Mouse (Mus musculus) embryonic facial prominence, embryonic 12.5 days (tissue): Measurements from ENCODE around the gene Grifin. TPM values are rescaled to one million over a fixed set of nuclear protein-coding genes. Genes with fewer than 3 reads are reported as not detected.
A peak's percentile ranks its signal among the peaks of the same experiment; 100 is the strongest.

Experiments
- ATAC-seq: fragments of 200-750 bp; cut with Nextera tagmentation; 2 replicates; pipeline ENCODE4 v1.8.0; 2017; ENCODE audit not compliant: insufficient number of reproducible peaks, insufficient read depth, low FRiP score, low TSS enrichment
- H3K27ac ChIP-seq: fragments of 300-500 bp; sonication (generic); 2 replicates; pipeline ENCODE4 v1.5.1; 2016; ENCODE audit warnings: mild to moderate bottlenecking
- H3K27me3 ChIP-seq: fragments of 300-500 bp; sonication (generic); 2 replicates; pipeline ENCODE4 v1.6.1; 2016; ENCODE audit warnings: mild to moderate bottlenecking, moderate library complexity
- H3K36me3 ChIP-seq: fragments of 300-500 bp; sonication (generic); 2 replicates; pipeline ENCODE4 v1.6.1; 2016; ENCODE audit warnings: mild to moderate bottlenecking
- H3K4me1 ChIP-seq: fragments of 300-500 bp; sonication (generic); 2 replicates; pipeline ENCODE4 v1.6.1; 2016
- H3K4me2 ChIP-seq: fragments of 300-500 bp; sonication (generic); replicated peaks from 2 replicates; pipeline ENCODE4 v1.6.1; 2016; ENCODE audit warnings: mild to moderate bottlenecking, moderate library complexity
- H3K4me3 ChIP-seq: fragments of 300-500 bp; sonication (generic); 2 replicates; pipeline ENCODE4 v1.5.1; 2016; ENCODE audit warnings: mild to moderate bottlenecking
- H3K9ac ChIP-seq: fragments of 300-500 bp; sonication (generic); 2 replicates; pipeline ENCODE4 v1.6.1; 2016; ENCODE audit warnings: mild to moderate bottlenecking, moderate library complexity
- H3K9me3 ChIP-seq: fragments of 300-500 bp; sonication (generic); 2 replicates; pipeline ENCODE4 v1.6.1; 2016; ENCODE audit warnings: mild to moderate bottlenecking, moderate library complexity
- WGBS: fragments of 180-500 bp; shearing (Covaris S2); methylation state at CpG from one replicate; pipeline ENCODE4 v1.1.7; 2016; 5-methylcytosine and 5-hydroxymethylcytosine counted together
- polyA plus RNA-seq: library from polyadenylated mRNA; unstranded; fragments of >200 nt; fragmentation: Nextera tagmentation; extraction: Ambion mirVana; gene quantifications from 2 replicates; pipeline ENCODE4 v1.2.1, GENCODE M21; 2016

Grifin gene
- polyA plus RNA-seq, 1 experiment from 2014 or later, result 1.1 TPM

DNA sequence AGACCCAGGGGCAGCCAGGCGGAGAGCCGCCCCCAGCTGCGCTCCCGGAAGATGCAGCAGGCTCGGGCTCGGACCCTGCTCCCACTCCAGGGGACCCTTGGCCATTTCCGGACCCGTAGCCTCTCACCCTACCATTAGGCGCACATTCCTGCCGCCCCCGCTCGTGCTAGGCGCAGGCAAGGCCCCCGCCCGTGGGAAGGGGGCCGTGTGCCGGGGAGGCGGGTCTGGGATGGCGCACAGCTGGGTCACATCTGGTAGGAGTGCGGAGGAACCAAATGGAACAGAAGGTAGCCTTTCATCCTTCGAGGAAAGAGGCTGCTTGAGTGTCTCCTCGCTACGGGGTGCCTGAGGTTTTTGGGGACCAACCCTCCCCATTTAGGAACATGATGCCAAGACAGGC lies 41.5 kb upstream of the Grifin start:
- Histone ChIP-seq H3K9me3 (no peaks in the 10 kb centered on the region), H3K36me3 (no peaks in the 10 kb centered on the region), H3K9ac (0 out of 2 replicates have a peak overlapping the region, but pooled peaks have one; percentile 12), H3K4me1 (peaks cover 56% of the 10 kb centered on the region), H3K27ac (no peak overlapping the region), H3K27me3 (peaks cover 68% of the 10 kb centered on the region), H3K4me2 (peak overlapping the region; percentile 76), H3K4me3 (peak overlapping the region; percentile 53)
- WGBS, result under 1% methylated on average over 23 of the region's 23 CpGs
- ATAC-seq, result no peak

GRCm38 (mm10) chr5:140605228-140605627 lies 40.4 kb upstream of the Grifin start:
- H3K27me3 ChIP-seq, result peaks cover 56% of the 10 kb centered on the region
- ATAC-seq, result no peak
- H3K36me3 ChIP-seq, result no peaks in the 10 kb centered on the region
- H3K4me3 ChIP-seq, result no peak overlapping the region
- no peak overlapping the region for H3K27ac ChIP-seq
- WGBS, result 24% methylated on average over 3 of the region's 3 CpGs
- H3K9ac ChIP-seq, result no peak overlapping the region
- no peak overlapping the region for H3K4me2 ChIP-seq
- H3K9me3 ChIP-seq, result no peaks in the 10 kb centered on the region
- peaks cover 44% of the 10 kb centered on the region for H3K4me1 ChIP-seq

- WGBS, result 73% methylated on average over 8 of the region's 8 CpGs
- no peak overlapping the region for H3K9ac ChIP-seq
- peaks cover 48% of the 10 kb centered on the region for H3K27me3 ChIP-seq
- no peak overlapping the region for H3K4me3 ChIP-seq
- no peak for ATAC-seq
- peaks cover 36% of the 10 kb centered on the region for H3K4me1 ChIP-seq
- no peaks in the 10 kb centered on the region for H3K9me3 ChIP-seq
- H3K36me3 ChIP-seq, result no peaks in the 10 kb centered on the region
- H3K27ac ChIP-seq, result no peak overlapping the region
- H3K4me2 ChIP-seq, result no peak overlapping the region
Observed at GRCm38 (mm10) chr5:140604386-140604785, 39.5 kb upstream of the Grifin start.

GRCm38 (mm10) chr5:140602540-140602939 lies 37.7 kb upstream of the Grifin start:
- H3K4me3 ChIP-seq, result no peak overlapping the region
- H3K27ac ChIP-seq, result no peak overlapping the region
- H3K27me3 ChIP-seq, result peaks cover 31% of the 10 kb centered on the region
- H3K4me2 ChIP-seq, result no peak overlapping the region
- no peaks in the 10 kb centered on the region for H3K36me3 ChIP-seq
- WGBS, result 72% methylated on average over 2 of the region's 2 CpGs
- H3K4me1 ChIP-seq, result peaks cover 21% of the 10 kb centered on the region
- ATAC-seq, result no peak
- H3K9me3 ChIP-seq, result no peaks in the 10 kb centered on the region
- H3K9ac ChIP-seq, result no peak overlapping the region

DNA sequence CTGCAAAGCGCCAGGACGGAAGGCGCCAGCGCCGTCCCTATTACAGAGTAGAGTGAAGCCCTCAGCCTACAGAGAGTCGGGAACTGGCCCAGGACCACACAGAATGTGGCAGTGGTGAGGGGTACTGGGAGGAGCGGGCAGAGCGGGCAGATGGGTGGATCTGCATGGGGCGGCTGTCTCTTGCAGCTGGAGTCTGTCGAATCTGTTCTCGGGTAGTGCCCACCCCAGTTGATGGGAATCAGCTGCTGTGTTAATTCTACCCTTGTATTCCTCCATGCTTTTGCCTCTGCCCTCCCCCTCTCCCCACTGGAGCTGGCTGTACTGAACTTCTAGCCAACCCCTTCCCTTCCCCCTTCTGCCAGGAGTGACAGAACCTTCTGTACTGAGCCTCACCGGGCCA lies 36.8 kb upstream of the Grifin start:
- Histone ChIP-seq H3K36me3 (no peaks in the 10 kb centered on the region), H3K9ac (no peak overlapping the region), H3K27ac (no peak overlapping the region), H3K27me3 (peaks cover 22% of the 10 kb centered on the region), H3K9me3 (no peaks in the 10 kb centered on the region), H3K4me2 (no peak overlapping the region), H3K4me3 (no peak overlapping the region), H3K4me1 (peaks cover 18% of the 10 kb centered on the region)
- 78% methylated on average over 12 of the region's 12 CpGs for WGBS
- no peak for ATAC-seq

- Histone ChIP-seq H3K9ac (no peak overlapping the region), H3K4me3 (no peak overlapping the region), H3K36me3 (no peaks in the 10 kb centered on the region), H3K9me3 (no peaks in the 10 kb centered on the region), H3K27me3 (peaks cover 5% of the 10 kb centered on the region), H3K4me2 (no peak overlapping the region), H3K4me1 (peaks cover 12% of the 10 kb centered on the region), H3K27ac (no peak overlapping the region)
- WGBS, result 61% methylated on average over 5 of the region's 5 CpGs
- no peak for ATAC-seq
Observed at GRCm38 (mm10) chr5:140599939-140600338, 35.1 kb upstream of the Grifin start.

- WGBS, result 86% methylated on average over 4 of the region's 4 CpGs
- ATAC-seq, result no peak
- no peaks in the 10 kb centered on the region for H3K9me3 ChIP-seq
Observed at GRCm38 (mm10) chr5:140597787-140598186, 32.9 kb upstream of the Grifin start.

DNA sequence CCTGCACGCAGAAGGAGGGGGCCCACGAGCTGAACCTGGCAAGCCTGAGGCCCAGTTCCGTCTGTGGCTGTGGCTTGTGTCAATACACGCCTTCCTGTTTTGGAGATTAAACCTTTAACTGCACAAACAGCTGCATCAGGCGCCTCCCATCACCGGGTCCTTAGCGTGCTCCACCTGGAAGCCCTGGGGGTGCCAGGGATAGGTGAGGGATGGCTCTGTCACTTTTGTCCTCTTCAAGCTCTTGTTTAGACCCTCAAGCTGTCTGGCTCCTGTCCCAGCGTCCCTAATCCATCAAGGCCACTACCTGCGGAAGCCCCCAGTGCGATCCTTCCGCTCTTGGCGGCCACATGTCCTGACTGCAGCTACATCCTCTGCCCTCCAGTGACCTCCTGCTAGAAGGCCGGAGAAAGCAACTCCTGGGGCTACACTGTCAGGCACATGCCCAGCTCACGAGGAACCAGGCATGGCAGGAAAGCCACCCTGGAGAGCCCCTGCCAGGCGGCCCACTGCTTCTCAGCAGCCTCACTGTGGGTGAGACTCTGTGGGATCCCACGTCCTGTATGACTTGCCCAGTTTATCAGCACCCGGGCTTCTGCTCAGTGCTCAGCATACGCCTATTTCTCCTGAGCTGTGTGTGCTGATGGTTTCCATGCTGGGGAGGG lies 32.2 kb upstream of the Grifin start:
- Histone ChIP-seq H3K36me3 (no peaks in the 10 kb centered on the region), H3K9me3 (no peaks in the 10 kb centered on the region), H3K4me2 (no peak overlapping the region), H3K4me1 (peaks cover 12% of the 10 kb centered on the region), H3K4me3 (no peak overlapping the region), H3K9ac (0 out of 2 replicates have a peak overlapping the region, but pooled peaks have one; percentile 16), H3K27ac (peak overlapping the region; percentile 60; the same call in 1 of the 2 replicates), H3K27me3 (no peaks in the 10 kb centered on the region)
- WGBS, result 60% methylated on average over 18 of the region's 18 CpGs
- ATAC-seq, result no peak; the same call in 1 of the 2 replicates

More at GRCm38 (mm10) chr5:140597787-140598186, 32.9 kb upstream of the Grifin start:
- Histone ChIP-seq H3K27ac (no peak overlapping the region), H3K9ac (no peak overlapping the region), H3K4me2 (no peak overlapping the region), H3K27me3 (no peaks in the 10 kb centered on the region), H3K36me3 (no peaks in the 10 kb centered on the region), H3K4me3 (no peak overlapping the region), H3K4me1 (peaks cover 12% of the 10 kb centered on the region)

DNA sequence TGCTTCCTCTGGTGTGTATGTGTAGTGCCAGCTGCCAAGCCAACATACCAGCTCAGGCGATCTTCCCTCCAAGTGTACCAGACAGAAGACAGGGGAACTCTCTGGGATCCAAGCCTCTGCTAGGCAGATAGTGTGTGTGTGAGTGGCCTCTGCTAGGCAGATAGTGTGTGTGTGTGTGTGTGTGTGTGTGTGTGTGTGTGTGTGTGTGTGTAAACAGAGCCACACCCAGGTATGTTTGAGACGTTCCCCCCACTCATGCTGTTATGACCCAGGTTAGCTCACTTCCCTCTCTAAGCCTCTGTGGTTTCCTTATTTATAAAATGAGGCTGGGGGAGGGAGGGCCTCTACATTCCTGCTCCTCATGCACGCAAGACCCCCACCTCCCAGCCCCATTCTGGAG lies 31.6 kb upstream of the Grifin start:
- 0 out of 2 replicates have a peak overlapping the region, but pooled peaks have one; percentile 60 for H3K27ac ChIP-seq
- no peak overlapping the region for H3K4me3 ChIP-seq
- no peaks in the 10 kb centered on the region for H3K9me3 ChIP-seq
- peaks cover 12% of the 10 kb centered on the region for H3K4me1 ChIP-seq
- H3K4me2 ChIP-seq, result no peak overlapping the region
- 62% methylated on average over 3 of the region's 3 CpGs for WGBS
- H3K9ac ChIP-seq, result no peak overlapping the region
- H3K27me3 ChIP-seq, result no peaks in the 10 kb centered on the region
- no peaks in the 10 kb centered on the region for H3K36me3 ChIP-seq
- ATAC-seq, result no peak

DNA sequence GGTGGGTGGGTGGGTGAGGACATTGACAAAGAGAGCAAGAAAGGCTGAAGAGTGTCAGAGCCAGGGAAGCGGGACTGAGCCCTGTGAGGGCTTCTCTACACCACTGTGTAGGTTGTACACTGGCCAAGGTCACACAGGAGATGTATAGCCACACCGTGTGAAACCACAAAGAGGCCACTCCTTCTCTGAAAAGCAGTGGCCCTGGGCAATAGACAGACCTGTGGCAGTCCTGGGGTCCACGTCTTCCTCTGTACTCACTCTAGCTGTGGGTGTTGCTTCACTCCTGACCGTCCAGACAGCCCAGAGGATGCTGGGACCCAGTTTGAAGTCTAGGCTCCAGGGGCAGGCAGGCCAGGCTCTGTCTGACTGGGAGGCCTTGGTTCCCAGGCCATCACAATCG lies 30.0 kb upstream of the Grifin start:
- no peak for ATAC-seq
- H3K4me3 ChIP-seq, result no peak overlapping the region
- no peaks in the 10 kb centered on the region for H3K9me3 ChIP-seq
- H3K4me1 ChIP-seq, result peaks cover 12% of the 10 kb centered on the region
- H3K9ac ChIP-seq, result no peak overlapping the region
- no peaks in the 10 kb centered on the region for H3K27me3 ChIP-seq
- H3K4me2 ChIP-seq, result no peak overlapping the region
- WGBS, result 66% methylated on average over 5 of the region's 5 CpGs
- H3K36me3 ChIP-seq, result no peaks in the 10 kb centered on the region
- no peak overlapping the region for H3K27ac ChIP-seq

- no peaks in the 10 kb centered on the region for H3K9me3 ChIP-seq
- H3K36me3 ChIP-seq, result no peaks in the 10 kb centered on the region
- 88% methylated on average over 16 of the region's 16 CpGs for WGBS
- H3K9ac ChIP-seq, result no peak overlapping the region
- H3K4me3 ChIP-seq, result no peak overlapping the region
- H3K4me1 ChIP-seq, result peaks cover 6% of the 10 kb centered on the region
- no peaks in the 10 kb centered on the region for H3K27me3 ChIP-seq
- no peak for ATAC-seq
- H3K27ac ChIP-seq, result no peak overlapping the region
- H3K4me2 ChIP-seq, result no peak overlapping the region
Observed at GRCm38 (mm10) chr5:140589082-140589774, 24.4 kb upstream of the Grifin start.
